Mouse (Mus musculus): ENCODE results near the gene Col6a3. TPM values are rescaled to one million over a fixed set of nuclear protein-coding genes. Genes with fewer than 3 reads are reported as not detected.

The Col6a3 gene
- polyA plus RNA-seq, 1 experiment: 186 TPM

GRCm38 (mm10) chr1:90775477-90776241 lies 68.1 kb downstream of the Col6a3 start:
- peaks cover 18% of the 10 kb centered on the region for H3K36me3 ChIP-seq (ENCODE audit: control insufficient read depth, insufficient read depth)
- H3K4me2 ChIP-seq (ENCODE audit: low read depth): no peak overlapping the region
- no peaks in the 10 kb centered on the region for H3K27me3 ChIP-seq (ENCODE audit: control insufficient read depth, insufficient read depth, insufficient read length)
- TF ChIP-seq TCF12 (IDR thresholded peaks at IDR 0.05; ENCODE audit: insufficient read depth, poor library complexity, severe bottlenecking) (no peak), MYOD1 (IDR thresholded peaks at IDR 0.05; ENCODE audit: control insufficient read depth in 1 of 3, insufficient read length in 2 of 3, low read depth in 2 of 3) (peak in 2 of 3 experiments; percentile 44 to 59), REST (IDR thresholded peaks at IDR 0.05; ENCODE audit: insufficient read depth, insufficient read length) (no peak), CEBPB (IDR thresholded peaks at IDR 0.05; ENCODE audit: insufficient read depth, poor library complexity, severe bottlenecking) (no peak), MAX (IDR thresholded peaks at IDR 0.05; ENCODE audit: low read depth) (no peak), POLR2AphosphoS2 (IDR thresholded peaks at IDR 0.05; ENCODE audit: insufficient read length, low read depth) (no peak), E2F4 (IDR thresholded peaks at IDR 0.05; ENCODE audit: insufficient read depth) (no peak), MYOG (IDR thresholded peaks at IDR 0.05; ENCODE audit: control insufficient read depth in 1 of 3, insufficient read depth in 1 of 3, insufficient read length in 2 of 3, low read depth in 2 of 3) (peak in 2 of 3 experiments; percentile 29 to 56), USF1 (IDR thresholded peaks at IDR 0.05; ENCODE audit: low read depth) (no peak), SRF (IDR thresholded peaks at IDR 0.05; ENCODE audit: control insufficient read depth, insufficient read length, low read depth) (no peak)
- H3ac ChIP-seq (ENCODE audit: control insufficient read depth, insufficient read length): no peak overlapping the region
- no peak overlapping the region for H3K4me3 ChIP-seq
- H3K79me2 ChIP-seq (ENCODE audit: control insufficient read depth, insufficient read depth): no peaks in the 10 kb centered on the region

GRCm38 (mm10) chr1:90771172-90771571 lies 72.6 kb downstream of the Col6a3 start:
- Histone ChIP-seq H3K79me2 (ENCODE audit: control insufficient read depth, insufficient read depth) (no peaks in the 10 kb centered on the region), H3K4me3 (no peak overlapping the region), H3K4me2 (ENCODE audit: low read depth) (no peak overlapping the region), H3K27me3 (ENCODE audit: control insufficient read depth, insufficient read depth, insufficient read length) (no peaks in the 10 kb centered on the region), H3ac (ENCODE audit: control insufficient read depth, insufficient read length) (no peak overlapping the region), H3K36me3 (ENCODE audit: control insufficient read depth, insufficient read depth) (peaks cover 6% of the 10 kb centered on the region)
- TF ChIP-seq E2F4 (IDR thresholded peaks at IDR 0.05; ENCODE audit: insufficient read depth) (no peak), TCF12 (IDR thresholded peaks at IDR 0.05; ENCODE audit: insufficient read depth, poor library complexity, severe bottlenecking) (no peak), REST (IDR thresholded peaks at IDR 0.05; ENCODE audit: insufficient read depth, insufficient read length) (no peak), USF1 (IDR thresholded peaks at IDR 0.05; ENCODE audit: low read depth) (no peak), CEBPB (IDR thresholded peaks at IDR 0.05; ENCODE audit: insufficient read depth, poor library complexity, severe bottlenecking) (no peak), SRF (IDR thresholded peaks at IDR 0.05; ENCODE audit: control insufficient read depth, insufficient read length, low read depth) (no peak)

- Histone ChIP-seq H3K4me2 (ENCODE audit: low read depth) (no peak overlapping the region), H3K4me3 (no peak overlapping the region), H3K79me2 (ENCODE audit: control insufficient read depth, insufficient read depth) (no peaks in the 10 kb centered on the region), H3K36me3 (ENCODE audit: control insufficient read depth, insufficient read depth) (peaks cover 6% of the 10 kb centered on the region), H3ac (ENCODE audit: control insufficient read depth, insufficient read length) (no peak overlapping the region), H3K27me3 (ENCODE audit: control insufficient read depth, insufficient read depth, insufficient read length) (no peaks in the 10 kb centered on the region)
- TF ChIP-seq MYOG (IDR thresholded peaks at IDR 0.05; ENCODE audit: control insufficient read depth in 1 of 3, insufficient read depth in 1 of 3, insufficient read length in 2 of 3, low read depth in 2 of 3) (no peak), POLR2AphosphoS2 (IDR thresholded peaks at IDR 0.05; ENCODE audit: insufficient read length, low read depth) (no peak), USF1 (IDR thresholded peaks at IDR 0.05; ENCODE audit: low read depth) (no peak), MYOD1 (IDR thresholded peaks at IDR 0.05; ENCODE audit: control insufficient read depth in 1 of 3, insufficient read length in 2 of 3, low read depth in 2 of 3) (no peak), REST (IDR thresholded peaks at IDR 0.05; ENCODE audit: insufficient read depth, insufficient read length) (no peak), TCF12 (IDR thresholded peaks at IDR 0.05; ENCODE audit: insufficient read depth, poor library complexity, severe bottlenecking) (no peak), POLR2A (IDR thresholded peaks at IDR 0.05; ENCODE audit: insufficient read length, low read depth) (no peak), TCF3 (IDR thresholded peaks at IDR 0.05; ENCODE audit: insufficient read length, low read depth) (no peak), CEBPB (IDR thresholded peaks at IDR 0.05; ENCODE audit: insufficient read depth, poor library complexity, severe bottlenecking) (no peak), E2F4 (IDR thresholded peaks at IDR 0.05; ENCODE audit: insufficient read depth) (no peak), SRF (IDR thresholded peaks at IDR 0.05; ENCODE audit: control insufficient read depth, insufficient read length, low read depth) (no peak), MAX (IDR thresholded peaks at IDR 0.05; ENCODE audit: low read depth) (no peak)
Observed at GRCm38 (mm10) chr1:90770027-90770426, 73.7 kb downstream of the Col6a3 start.

- Histone ChIP-seq H3K36me3 (ENCODE audit: control insufficient read depth, insufficient read depth) (peaks cover 6% of the 10 kb centered on the region), H3K4me3 (no peak overlapping the region), H3K4me2 (ENCODE audit: low read depth) (no peak overlapping the region), H3ac (ENCODE audit: control insufficient read depth, insufficient read length) (no peak overlapping the region), H3K27me3 (ENCODE audit: control insufficient read depth, insufficient read depth, insufficient read length) (no peaks in the 10 kb centered on the region), H3K79me2 (ENCODE audit: control insufficient read depth, insufficient read depth) (no peaks in the 10 kb centered on the region)
- TF ChIP-seq TCF12 (IDR thresholded peaks at IDR 0.05; ENCODE audit: insufficient read depth, poor library complexity, severe bottlenecking): no peak
- no peak for TF ChIP-seq E2F4 (IDR thresholded peaks at IDR 0.05; ENCODE audit: insufficient read depth)
- TF ChIP-seq MYOG (IDR thresholded peaks at IDR 0.05; ENCODE audit: control insufficient read depth in 1 of 3, insufficient read depth in 1 of 3, insufficient read length in 2 of 3, low read depth in 2 of 3): no peak
- no peak for TF ChIP-seq CEBPB (IDR thresholded peaks at IDR 0.05; ENCODE audit: insufficient read depth, poor library complexity, severe bottlenecking)
- TF ChIP-seq SRF (IDR thresholded peaks at IDR 0.05; ENCODE audit: control insufficient read depth, insufficient read length, low read depth): no peak
Observed at GRCm38 (mm10) chr1:90769301-90769700, 74.5 kb downstream of the Col6a3 start.

Measured in myocyte (in vitro differentiated cells).